Mouse (Mus musculus) hindbrain, embryonic 11.5 days (tissue): ENCODE results near the gene Boc. TPM values are rescaled to one million over a fixed set of nuclear protein-coding genes. Genes with fewer than 3 reads are reported as not detected.
A peak's percentile ranks its signal among the peaks of the same experiment; 100 is the strongest.

Experiments used
- ATAC-seq: fragments of 200-750 bp; cut with Nextera tagmentation; 2 replicates; pipeline ENCODE4 v1.8.0; 2017; ENCODE audit warnings: mild to moderate bottlenecking, moderate TSS enrichment, moderate library complexity; ENCODE audit not compliant: low FRiP score
- DNase-seq: peaks from one replicate; pipeline ENCODE4 v3.0.0-alpha.2; 2015; ENCODE audit warnings: low spot score
- H3K27ac ChIP-seq: fragments of 300-500 bp; sonication (generic); 2 replicates; pipeline ENCODE4 v1.5.1; 2014; ENCODE audit warnings: mild to moderate bottlenecking, low read depth, low read length
- H3K27me3 ChIP-seq: fragments of 300-500 bp; sonication (generic); 2 replicates; pipeline ENCODE4 v1.6.1; 2014; ENCODE audit warnings: mild to moderate bottlenecking, low read length, moderate library complexity, mixed read lengths; ENCODE audit not compliant: control insufficient read depth, insufficient read depth
- H3K36me3 ChIP-seq: fragments of 300-500 bp; sonication (generic); 2 replicates; pipeline ENCODE4 v1.6.1; 2014; ENCODE audit warnings: mild to moderate bottlenecking, low read length, moderate library complexity, mixed read lengths; ENCODE audit not compliant: control insufficient read depth, insufficient read depth
- H3K4me1 ChIP-seq: fragments of 300-500 bp; sonication (generic); replicated peaks from 2 replicates; pipeline ENCODE4 v1.6.1; 2014; ENCODE audit warnings: low read length, mixed read lengths; ENCODE audit not compliant: control insufficient read depth, insufficient read depth
- H3K4me2 ChIP-seq: fragments of 300-500 bp; sonication (generic); replicated peaks from 2 replicates; pipeline ENCODE4 v1.6.1; 2014; ENCODE audit warnings: mild to moderate bottlenecking, low read depth, low read length
- H3K4me3 ChIP-seq: fragments of 300-500 bp; sonication (generic); 2 replicates; pipeline ENCODE4 v1.5.1; 2014; ENCODE audit warnings: low read depth, low read length
- H3K9ac ChIP-seq: fragments of 300-500 bp; sonication (generic); 2 replicates; pipeline ENCODE4 v1.6.1; 2014; ENCODE audit warnings: low read depth, low read length
- H3K9me3 ChIP-seq: fragments of 300-500 bp; sonication (generic); 2 replicates; pipeline ENCODE4 v1.6.1; 2016; ENCODE audit warnings: low read length; ENCODE audit not compliant: control insufficient read depth
- WGBS: fragments of 180-500 bp; shearing (Covaris S2); extraction: QIAGEN DNeasy Blood & Tissue Kit; methylation state at CpG from one replicate; pipeline ENCODE4 v1.1.7; 2014; 5-methylcytosine and 5-hydroxymethylcytosine counted together
- polyA plus RNA-seq: library from polyadenylated mRNA; unstranded; fragments of >200 nt; fragmentation: Nextera tagmentation; extraction: Ambion mirVana; gene quantifications from 2 replicates; pipeline ENCODE4 v1.2.1, GENCODE M21; 2014

The Boc gene
- polyA plus RNA-seq, 1 experiment from 2014 or later = 34.3 TPM

DNA sequence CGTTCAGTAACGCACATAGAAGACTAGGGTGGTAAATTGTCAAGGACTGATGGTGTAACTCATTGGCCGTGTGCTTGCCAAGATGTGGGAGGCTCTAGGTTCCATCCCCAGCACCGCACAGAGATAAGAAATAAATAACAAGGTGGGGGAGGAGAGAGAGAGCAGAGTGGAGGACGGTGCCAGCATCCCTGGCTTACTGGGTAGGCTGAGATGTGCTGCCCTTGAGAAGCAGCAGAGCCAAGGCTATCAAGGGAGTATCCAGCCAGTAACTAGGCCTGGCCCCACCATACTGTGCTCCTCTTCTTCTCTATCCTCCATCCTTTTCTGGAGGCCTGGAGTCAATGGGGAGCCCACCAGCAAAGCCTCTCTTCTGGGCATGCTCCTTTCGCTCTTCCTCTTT is 9.3 kb downstream of the Boc start:
- peaks cover 27% of the 10 kb centered on the region for H3K4me1 ChIP-seq
- H3K4me3 ChIP-seq = no peak overlapping the region

GRCm38 (mm10) chr16:44547976-44548375 is 10.7 kb downstream of the Boc start:
- Histone ChIP-seq H3K4me2 (no peak overlapping the region), H3K4me3 (no peak overlapping the region), H3K9me3 (no peaks in the 10 kb centered on the region), H3K27ac (no peak overlapping the region), H3K36me3 (no peaks in the 10 kb centered on the region), H3K27me3 (no peaks in the 10 kb centered on the region), H3K9ac (no peak overlapping the region), H3K4me1 (peaks cover 30% of the 10 kb centered on the region)
- DNase-seq (no peak), ATAC-seq (no peak)
- WGBS = 84% methylated on average over 1 of the region's 1 CpGs

More for the DNA sequence above, 9.3 kb downstream of the Boc start:
- H3K27ac ChIP-seq = no peak overlapping the region
- DNase-seq (no peak), ATAC-seq (no peak)
- H3K4me2 ChIP-seq = no peak overlapping the region
- H3K27me3 ChIP-seq = no peaks in the 10 kb centered on the region
- 86% methylated on average over 6 of the region's 6 CpGs for WGBS
- H3K36me3 ChIP-seq = no peaks in the 10 kb centered on the region
- no peaks in the 10 kb centered on the region for H3K9me3 ChIP-seq
- H3K9ac ChIP-seq = no peak overlapping the region

DNA sequence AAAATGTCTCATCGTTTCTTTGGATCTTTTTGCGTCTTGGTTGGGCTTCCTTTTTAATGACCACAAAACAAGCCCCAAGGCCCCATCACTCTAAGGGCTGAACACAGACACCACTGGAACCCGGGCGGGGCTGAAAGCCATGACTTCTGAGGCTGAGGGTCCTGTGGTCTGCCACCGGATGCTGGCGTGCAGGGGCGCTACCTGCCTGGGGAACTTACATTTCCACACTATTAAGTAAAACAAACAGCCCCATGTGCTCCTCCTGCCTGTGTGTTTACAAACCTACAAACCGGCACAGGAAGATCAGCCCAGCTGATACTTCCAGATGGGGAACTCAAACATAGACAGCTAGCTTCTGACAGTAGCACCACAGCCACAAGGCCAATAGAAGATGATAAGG is 11.9 kb downstream of the Boc start:
- WGBS = 71% methylated on average over 8 of the region's 8 CpGs

GRCm38 (mm10) chr16:44545939-44546338 is 12.8 kb downstream of the Boc start:
- H3K27ac ChIP-seq = no peak overlapping the region
- no peak overlapping the region for H3K4me2 ChIP-seq
- no peaks in the 10 kb centered on the region for H3K27me3 ChIP-seq
- peaks cover 31% of the 10 kb centered on the region for H3K4me1 ChIP-seq
- H3K9me3 ChIP-seq = no peaks in the 10 kb centered on the region
- no peak for DNase-seq
- H3K9ac ChIP-seq = no peak overlapping the region
- no peak overlapping the region for H3K4me3 ChIP-seq
- no peak for ATAC-seq
- H3K36me3 ChIP-seq = no peaks in the 10 kb centered on the region
- WGBS = 78% methylated on average over 2 of the region's 2 CpGs

More for the DNA sequence above, 11.9 kb downstream of the Boc start:
- DNase-seq (no peak), ATAC-seq (no peak)
- Histone ChIP-seq H3K36me3 (no peaks in the 10 kb centered on the region), H3K27ac (no peak overlapping the region), H3K4me1 (peaks cover 38% of the 10 kb centered on the region), H3K9me3 (no peaks in the 10 kb centered on the region), H3K27me3 (no peaks in the 10 kb centered on the region), H3K9ac (no peak overlapping the region), H3K4me3 (no peak overlapping the region), H3K4me2 (no peak overlapping the region)

DNA sequence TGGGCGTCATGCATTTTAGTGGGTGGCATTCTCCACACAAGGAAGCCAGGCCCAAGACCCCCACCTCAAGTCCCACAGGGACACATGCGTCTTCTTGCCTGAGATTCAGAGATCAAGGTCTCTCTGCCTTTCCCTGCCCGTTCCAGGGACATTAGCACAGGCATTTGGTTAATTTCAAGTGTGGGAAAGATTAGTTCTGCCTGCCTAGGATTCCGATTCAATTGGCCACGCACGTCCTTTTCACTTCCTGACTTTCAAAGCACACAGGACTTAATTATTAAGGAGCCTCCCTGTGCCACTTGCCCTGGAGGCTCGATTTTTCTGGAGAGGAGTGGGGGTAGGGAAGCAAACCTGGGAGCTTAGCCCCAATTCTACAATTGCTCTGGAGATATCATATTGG is 13.5 kb downstream of the Boc start:
- peak; percentile 17 for ATAC-seq
- H3K4me3 ChIP-seq = no peak overlapping the region
- H3K27ac ChIP-seq = no peak overlapping the region
- WGBS = 21% methylated on average over 7 of the region's 7 CpGs
- H3K36me3 ChIP-seq = no peaks in the 10 kb centered on the region
- H3K27me3 ChIP-seq = no peaks in the 10 kb centered on the region
- H3K4me2 ChIP-seq = no peak overlapping the region; the same call in 1 of the 2 replicates
- no peak for DNase-seq
- peaks cover 30% of the 10 kb centered on the region for H3K4me1 ChIP-seq
- no peak overlapping the region for H3K9ac ChIP-seq
- no peaks in the 10 kb centered on the region for H3K9me3 ChIP-seq

GRCm38 (mm10) chr16:44543098-44543497 is 15.6 kb downstream of the Boc start:
- DNase-seq (no peak), ATAC-seq (no peak)
- H3K27me3 ChIP-seq = no peaks in the 10 kb centered on the region
- no peak overlapping the region for H3K27ac ChIP-seq
- H3K9ac ChIP-seq = 0 out of 2 replicates have a peak overlapping the region, but pooled peaks have one; percentile 12
- H3K9me3 ChIP-seq = no peaks in the 10 kb centered on the region
- H3K4me1 ChIP-seq = peaks cover 34% of the 10 kb centered on the region
- no peak overlapping the region for H3K4me3 ChIP-seq
- no peak overlapping the region for H3K4me2 ChIP-seq
- 19% methylated on average over 3 of the region's 3 CpGs for WGBS
- H3K36me3 ChIP-seq = no peaks in the 10 kb centered on the region

GRCm38 (mm10) chr16:44542029-44542690 is 16.5 kb downstream of the Boc start:
- ATAC-seq (no peak), DNase-seq (no peak)
- 43% methylated on average over 3 of the region's 3 CpGs for WGBS
- Histone ChIP-seq H3K4me3 (no peak overlapping the region), H3K27me3 (no peaks in the 10 kb centered on the region), H3K9ac (no peak overlapping the region), H3K4me1 (peaks cover 32% of the 10 kb centered on the region), H3K9me3 (no peaks in the 10 kb centered on the region), H3K36me3 (no peaks in the 10 kb centered on the region), H3K27ac (0 out of 2 replicates have a peak overlapping the region, but pooled peaks have one; percentile 4), H3K4me2 (no peak overlapping the region)

GRCm38 (mm10) chr16:44539611-44540010 is 19.1 kb downstream of the Boc start:
- no peak overlapping the region for H3K4me2 ChIP-seq
- ATAC-seq = no peak

More at GRCm38 (mm10) chr16:44539611-44540010, 19.1 kb downstream of the Boc start:
- H3K27me3 ChIP-seq = no peaks in the 10 kb centered on the region
- 69% methylated on average over 8 of the region's 8 CpGs for WGBS
- H3K4me3 ChIP-seq = no peak overlapping the region
- H3K36me3 ChIP-seq = no peaks in the 10 kb centered on the region
- DNase-seq = no peak
- H3K9ac ChIP-seq = no peak overlapping the region
- 0 out of 2 replicates have a peak overlapping the region, but pooled peaks have one; percentile 21 for H3K27ac ChIP-seq
- peaks cover 30% of the 10 kb centered on the region for H3K4me1 ChIP-seq
- no peaks in the 10 kb centered on the region for H3K9me3 ChIP-seq
